Mouse (Mus musculus): ENCODE measurements around the gene Pias1.

The Pias1 gene

DNA sequence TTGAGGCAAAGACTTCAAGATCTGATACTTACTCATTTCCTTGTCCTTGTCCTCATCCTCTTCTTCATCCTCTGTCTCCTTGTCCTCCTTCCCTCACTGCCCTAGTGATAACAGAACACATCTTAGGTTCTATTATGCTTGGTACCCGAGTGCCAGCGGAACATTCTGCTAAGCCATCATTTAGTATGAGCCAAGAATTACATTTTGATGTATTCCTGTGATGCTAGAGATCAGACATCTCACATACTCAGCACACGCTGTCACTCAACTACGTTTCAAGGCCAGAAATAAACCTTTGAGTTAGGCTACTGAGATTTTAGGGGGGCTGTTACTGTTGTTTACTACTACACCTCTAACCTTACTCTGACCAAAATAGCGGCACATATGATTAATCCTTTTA, at the start of gene Pias1:
Pias1 (minus strand) TSS at position 101 of the 400 bp plus-strand sequence.
- DNase-seq = no peak

DNA sequence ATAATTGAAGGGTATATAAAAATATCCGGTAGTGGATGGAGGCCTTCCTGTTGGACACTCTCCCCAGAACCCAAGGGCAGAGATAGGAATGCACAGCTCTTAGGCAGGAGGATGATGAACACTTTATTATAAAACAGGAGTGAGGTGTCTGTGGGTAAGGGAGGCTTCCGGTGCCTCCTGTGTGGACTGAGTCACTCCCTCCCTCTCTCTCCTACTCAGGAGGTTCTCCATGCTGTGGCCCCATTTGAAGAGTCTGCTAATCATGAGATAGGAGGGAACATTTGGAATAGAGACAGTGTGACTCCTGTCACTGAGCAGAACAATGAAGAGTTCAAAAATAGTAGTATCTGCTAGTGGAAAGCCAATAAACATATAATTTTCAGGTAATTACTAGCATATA, 47.7 kb upstream of the Pias1 start:
- no peak for DNase-seq

GRCm38 (mm10) chr9:63031011-63031782, 43.5 kb upstream of the Pias1 start:
- peak; percentile 10 to 43 for DNase-seq

GRCm38 (mm10) chr9:63022486-63022885, 34.8 kb upstream of the Pias1 start:
- DNase-seq = no peak

- no peak for DNase-seq
Measured at GRCm38 (mm10) chr9:63007371-63007770, 19.6 kb upstream of the Pias1 start.

GRCm38 (mm10) chr9:63006081-63006820, 18.5 kb upstream of the Pias1 start:
- no peak for DNase-seq

- DNase-seq = no peak
Measured at GRCm38 (mm10) chr9:62998561-62998960, 10.8 kb upstream of the Pias1 start.

GRCm38 (mm10) chr9:62997626-62998025, 9.9 kb upstream of the Pias1 start:
- DNase-seq = no peak

- DNase-seq = no peak
Measured at GRCm38 (mm10) chr9:62995186-62995585, 7.5 kb upstream of the Pias1 start.

DNA sequence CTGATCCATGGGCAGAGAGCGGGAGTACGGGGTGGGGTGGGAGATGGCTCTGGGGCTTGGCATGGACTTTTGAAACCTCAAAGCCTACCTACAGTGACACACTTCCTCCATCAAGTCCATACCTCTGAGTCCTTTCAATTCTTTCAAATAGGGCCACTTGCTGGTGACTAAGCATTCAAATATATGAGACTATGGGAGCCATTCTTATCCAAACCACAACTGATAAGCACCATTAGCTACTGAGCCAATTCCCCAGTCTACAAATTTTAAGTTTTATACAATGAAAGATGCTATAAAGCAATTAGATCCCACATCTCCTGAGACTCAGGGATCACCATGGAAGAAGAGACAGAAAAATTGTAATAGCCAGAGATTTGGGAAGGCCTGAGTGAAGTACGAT, 2.4 kb upstream of the Pias1 start:
- no peak for DNase-seq

DNA sequence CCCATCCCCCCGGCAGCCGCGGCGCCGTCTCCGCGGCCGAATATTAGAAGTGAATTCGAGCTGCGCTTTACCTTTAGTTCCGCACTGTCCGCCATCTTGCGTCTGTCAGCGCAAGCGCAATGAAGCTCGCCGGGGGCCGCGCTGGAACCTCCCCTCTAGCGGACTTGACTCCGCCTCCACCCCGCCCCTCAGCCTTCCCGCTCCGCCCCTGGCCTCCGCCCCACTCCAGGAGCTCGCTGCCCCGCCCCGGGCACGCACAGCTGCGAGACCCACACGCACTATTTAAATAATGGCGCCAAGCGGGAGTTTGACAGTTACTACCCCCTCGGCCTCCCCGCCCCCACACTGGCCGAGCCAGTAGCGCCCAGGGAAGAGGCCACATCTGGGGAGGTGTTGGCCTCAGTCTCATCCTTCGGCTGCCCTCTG, 6.9 kb downstream of the Pias1 start:
- peak; percentile 98 to 99 for DNase-seq

DNA sequence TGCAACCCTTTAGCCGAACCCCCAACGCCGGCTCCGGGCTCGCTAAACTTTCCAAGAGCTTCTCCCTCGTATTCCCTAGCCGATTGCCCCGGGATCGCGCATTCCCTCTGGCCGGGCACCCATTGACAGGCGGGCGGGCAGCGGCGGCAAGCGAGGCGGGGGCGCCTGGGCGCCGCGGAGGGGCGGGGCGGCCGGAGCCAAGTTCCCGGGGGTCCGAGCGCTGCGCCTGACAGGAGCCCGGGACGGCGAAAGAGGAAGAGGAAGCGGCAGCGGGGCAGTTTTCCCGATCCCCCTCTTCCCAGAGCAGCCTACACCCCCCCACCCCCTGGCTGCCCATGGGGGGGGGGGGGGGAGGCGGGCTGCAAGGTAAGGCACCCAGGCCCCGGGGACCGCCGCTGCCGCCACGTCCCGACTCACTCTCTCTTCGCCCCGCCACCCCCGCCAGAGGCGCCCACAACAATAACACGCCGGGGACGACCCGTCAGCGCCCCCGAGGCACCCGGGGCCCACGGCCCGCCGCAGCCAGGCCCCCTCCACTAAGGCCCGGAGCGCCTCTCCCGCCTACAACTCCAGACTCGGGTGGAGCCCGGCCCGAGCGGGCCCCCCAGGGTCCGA, 7.5 kb downstream of the Pias1 start:
- DNase-seq = peak; percentile 46 to 49

- DNase-seq = peak in 1 of 2 experiments; percentile 14
Measured at GRCm38 (mm10) chr9:62979461-62980161, 8.1 kb downstream of the Pias1 start.

DNA sequence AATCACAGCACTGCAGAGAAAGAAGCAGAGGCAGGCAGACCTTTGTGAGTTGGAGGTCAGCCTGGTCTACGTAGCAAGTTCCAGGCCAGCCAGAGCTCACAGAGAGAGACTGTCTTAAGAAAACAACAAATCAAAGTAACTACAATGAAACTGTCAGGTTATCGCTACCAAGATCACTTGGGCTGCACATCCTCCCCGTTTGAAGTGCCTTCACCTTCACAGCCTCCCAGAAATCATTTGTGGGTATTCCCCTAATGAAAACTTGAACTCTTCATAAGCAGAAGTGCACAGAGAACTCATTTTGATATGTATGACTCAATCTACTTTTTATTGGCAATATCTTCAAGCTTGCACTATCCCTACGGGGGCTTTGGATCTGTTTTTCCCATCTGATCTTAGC, 10.6 kb downstream of the Pias1 start:
- DNase-seq = no peak

- DNase-seq = no peak
Measured at GRCm38 (mm10) chr9:62975830-62976229, 11.9 kb downstream of the Pias1 start.

- DNase-seq = peak; percentile 15 to 40
Measured at GRCm38 (mm10) chr9:62974439-62974838, 13.3 kb downstream of the Pias1 start.

GRCm38 (mm10) chr9:62972073-62972745, 15.5 kb downstream of the Pias1 start:
- DNase-seq = peak; percentile 18 to 26

DNA sequence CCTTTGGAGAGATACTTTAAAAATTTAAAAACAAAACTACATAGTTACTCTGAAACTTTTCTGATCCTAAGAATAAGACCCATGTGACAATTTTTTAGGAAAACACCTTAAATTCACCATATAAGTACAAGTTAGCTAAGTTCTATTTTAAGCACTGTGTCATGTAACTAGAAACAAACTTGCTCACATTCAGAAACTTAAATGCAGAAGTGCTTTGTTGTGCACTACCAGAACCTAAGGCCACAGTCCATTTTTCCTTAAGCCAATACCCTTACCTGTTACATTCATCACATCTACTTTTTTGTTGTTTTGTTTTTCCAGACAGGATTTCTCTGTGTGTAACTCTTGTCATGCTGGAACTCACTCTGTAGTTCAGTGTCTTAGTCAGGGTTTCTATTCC, 17.4 kb downstream of the Pias1 start:
- no peak for DNase-seq

- no peak for DNase-seq
Measured at GRCm38 (mm10) chr9:62966018-62966417, 21.7 kb downstream of the Pias1 start.

- DNase-seq = no peak
Measured at GRCm38 (mm10) chr9:62952713-62953112, 35.0 kb downstream of the Pias1 start.

DNA sequence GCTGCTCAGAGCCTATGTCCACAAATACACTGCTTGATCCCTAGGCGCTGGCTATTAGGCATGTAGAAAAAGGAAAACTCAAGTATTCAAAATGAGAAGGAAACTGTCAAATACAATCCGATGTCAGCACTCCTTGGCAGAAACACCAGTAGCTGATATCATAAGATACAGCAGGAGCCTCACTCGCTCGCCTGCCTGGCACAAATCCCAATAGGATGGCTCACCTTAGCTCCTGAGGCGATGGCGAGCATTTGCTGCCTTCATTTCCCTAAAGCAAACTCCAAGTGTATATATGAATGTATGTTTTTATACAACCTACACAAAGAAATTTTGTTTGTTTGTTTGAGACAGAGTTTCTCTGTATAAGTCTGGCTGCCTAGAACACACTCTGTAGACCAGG, 42.4 kb downstream of the Pias1 start:
- peak; percentile 11 to 20 for DNase-seq

DNA sequence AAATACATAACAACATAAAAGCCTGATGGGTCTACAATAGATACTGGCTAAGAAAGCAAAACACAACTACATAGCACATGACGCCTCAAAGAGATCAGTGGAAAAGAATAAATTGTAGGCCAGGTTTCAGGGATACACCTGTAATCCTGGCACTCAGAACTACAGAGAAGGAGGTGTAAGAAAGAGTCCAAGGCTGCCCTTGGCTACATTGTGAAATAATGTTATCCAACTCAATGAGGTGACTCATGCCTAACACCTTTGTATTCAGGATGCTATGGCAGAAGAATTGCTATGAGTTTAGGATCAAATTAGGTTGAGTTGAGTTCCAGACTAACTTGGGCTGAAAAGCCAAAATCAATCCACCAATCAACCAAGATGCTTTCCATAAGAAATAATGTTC, 43.7 kb downstream of the Pias1 start:
- DNase-seq = no peak

All from cerebellum, postnatal 14 days (tissue).